Mouse (Mus musculus) embryonic facial prominence, embryonic 12.5 days (tissue): ENCODE measurements at regions not wholly inside any gene's neighbourhood (a gene's known extent, or its start where the extent isn't known, plus 50 kb on each side); places are given as distances from the start of the nearest gene placed in this dataset.

Experiments used
- ATAC-seq: fragments of 200-750 bp; cut with Nextera tagmentation; 2 replicates; pipeline ENCODE4 v1.8.0; 2017; ENCODE audit not compliant: insufficient number of reproducible peaks, insufficient read depth, low FRiP score, low TSS enrichment
- H3K27ac ChIP-seq: fragments of 300-500 bp; sonication (generic); 2 replicates; pipeline ENCODE4 v1.5.1; 2016; ENCODE audit warnings: mild to moderate bottlenecking
- H3K27me3 ChIP-seq: fragments of 300-500 bp; sonication (generic); 2 replicates; pipeline ENCODE4 v1.6.1; 2016; ENCODE audit warnings: mild to moderate bottlenecking, moderate library complexity
- H3K36me3 ChIP-seq: fragments of 300-500 bp; sonication (generic); 2 replicates; pipeline ENCODE4 v1.6.1; 2016; ENCODE audit warnings: mild to moderate bottlenecking
- H3K4me1 ChIP-seq: fragments of 300-500 bp; sonication (generic); 2 replicates; pipeline ENCODE4 v1.6.1; 2016
- H3K4me2 ChIP-seq: fragments of 300-500 bp; sonication (generic); replicated peaks from 2 replicates; pipeline ENCODE4 v1.6.1; 2016; ENCODE audit warnings: mild to moderate bottlenecking, moderate library complexity
- H3K4me3 ChIP-seq: fragments of 300-500 bp; sonication (generic); 2 replicates; pipeline ENCODE4 v1.5.1; 2016; ENCODE audit warnings: mild to moderate bottlenecking
- H3K9ac ChIP-seq: fragments of 300-500 bp; sonication (generic); 2 replicates; pipeline ENCODE4 v1.6.1; 2016; ENCODE audit warnings: mild to moderate bottlenecking, moderate library complexity
- H3K9me3 ChIP-seq: fragments of 300-500 bp; sonication (generic); 2 replicates; pipeline ENCODE4 v1.6.1; 2016; ENCODE audit warnings: mild to moderate bottlenecking, moderate library complexity
- WGBS: fragments of 180-500 bp; shearing (Covaris S2); methylation state at CpG from one replicate; pipeline ENCODE4 v1.1.7; 2016; 5-methylcytosine and 5-hydroxymethylcytosine counted together

- Histone ChIP-seq H3K27ac (no peak overlapping the region), H3K27me3 (no peaks in the 10 kb centered on the region), H3K4me1 (0 out of 2 replicates have a peak, but pooled peaks cover 3% of the 10 kb centered on the region), H3K4me2 (no peak overlapping the region), H3K9ac (no peak overlapping the region), H3K4me3 (no peak overlapping the region), H3K9me3 (no peaks in the 10 kb centered on the region), H3K36me3 (no peaks in the 10 kb centered on the region)
- no peak for ATAC-seq
- 58% methylated on average over 6 of the region's 6 CpGs for WGBS
These were observed 209.3 kb upstream of the Sash1 start for GRCm38 (mm10) chr10:9095163-9095562.

- no peaks in the 10 kb centered on the region for H3K9me3 ChIP-seq
- H3K4me2 ChIP-seq = no peak overlapping the region
- H3K4me3 ChIP-seq = no peak overlapping the region
- WGBS = 76% methylated on average over 10 of the region's 10 CpGs
- no peak overlapping the region for H3K27ac ChIP-seq
- 0 out of 2 replicates have a peak, but pooled peaks cover 3% of the 10 kb centered on the region for H3K4me1 ChIP-seq
- no peak overlapping the region for H3K9ac ChIP-seq
- ATAC-seq = no peak
- H3K27me3 ChIP-seq = no peaks in the 10 kb centered on the region
- no peaks in the 10 kb centered on the region for H3K36me3 ChIP-seq
These were observed 206.5 kb upstream of the Sash1 start for GRCm38 (mm10) chr10:9092237-9092885.

GRCm38 (mm10) chr10:9090961-9091360 lies 205.1 kb upstream of the Sash1 start:
- H3K27ac ChIP-seq = no peak overlapping the region
- H3K4me3 ChIP-seq = no peak overlapping the region
- no peak for ATAC-seq
- no peak overlapping the region for H3K4me2 ChIP-seq
- H3K4me1 ChIP-seq = 0 out of 2 replicates have a peak, but pooled peaks cover 3% of the 10 kb centered on the region
- H3K9me3 ChIP-seq = no peaks in the 10 kb centered on the region
- 88% methylated on average over 6 of the region's 6 CpGs for WGBS
- H3K36me3 ChIP-seq = no peaks in the 10 kb centered on the region
- H3K9ac ChIP-seq = no peak overlapping the region
- no peaks in the 10 kb centered on the region for H3K27me3 ChIP-seq

DNA sequence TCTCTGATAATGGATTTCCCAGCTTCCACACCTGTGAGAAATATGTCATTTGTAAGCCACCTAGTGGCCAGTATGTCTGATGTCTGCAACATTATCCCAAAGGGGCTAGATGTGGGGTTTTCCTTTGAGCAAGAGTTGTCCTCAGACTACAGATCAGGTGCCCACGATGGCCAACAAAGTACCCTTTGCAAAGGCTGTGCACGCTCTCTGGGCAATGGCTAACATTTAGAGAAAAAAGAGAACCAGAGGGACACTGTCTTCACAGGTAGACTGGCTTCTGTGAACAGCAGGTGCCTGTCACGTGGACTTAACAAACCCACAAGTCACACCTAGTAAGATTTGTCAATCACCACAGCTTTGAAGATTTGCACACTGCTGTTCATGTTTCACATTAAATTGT lies 202.0 kb upstream of the Sash1 start:
- no peaks in the 10 kb centered on the region for H3K36me3 ChIP-seq
- ATAC-seq = no peak
- H3K4me3 ChIP-seq = no peak overlapping the region
- H3K9ac ChIP-seq = no peak overlapping the region
- H3K4me2 ChIP-seq = no peak overlapping the region
- H3K9me3 ChIP-seq = no peaks in the 10 kb centered on the region
- H3K4me1 ChIP-seq = 0 out of 2 replicates have a peak, but pooled peaks cover 3% of the 10 kb centered on the region
- no peak overlapping the region for H3K27ac ChIP-seq
- no peaks in the 10 kb centered on the region for H3K27me3 ChIP-seq
- 90% methylated on average over 3 of the region's 3 CpGs for WGBS

GRCm38 (mm10) chr10:9087171-9087570 lies 201.3 kb upstream of the Sash1 start:
- 81% methylated on average over 3 of the region's 3 CpGs for WGBS
- no peak overlapping the region for H3K4me3 ChIP-seq

DNA sequence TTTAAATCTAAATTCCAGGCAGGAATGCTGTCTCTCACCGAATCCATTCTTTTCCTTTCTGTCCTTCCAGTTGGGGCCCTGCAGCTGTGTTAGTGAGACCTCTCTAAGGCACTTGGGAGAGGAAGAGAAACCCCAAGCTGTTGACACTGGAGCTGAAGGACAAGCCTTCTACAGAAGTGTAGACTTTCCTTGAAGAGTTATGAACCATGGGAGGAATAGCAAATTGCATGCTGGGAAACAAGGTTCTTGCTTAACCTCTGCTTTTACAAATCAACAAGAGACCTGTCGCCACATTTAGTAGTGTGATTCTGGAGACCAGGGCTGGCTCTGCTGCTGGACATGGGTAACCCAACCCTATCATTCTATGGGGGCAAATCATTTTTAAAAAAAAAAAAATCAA lies 200.8 kb upstream of the Sash1 start:
- Histone ChIP-seq H3K27ac (no peak overlapping the region), H3K9me3 (no peaks in the 10 kb centered on the region), H3K4me2 (no peak overlapping the region), H3K4me1 (no peaks in the 10 kb centered on the region), H3K27me3 (no peaks in the 10 kb centered on the region), H3K9ac (no peak overlapping the region), H3K4me3 (no peak overlapping the region), H3K36me3 (no peaks in the 10 kb centered on the region)
- no peak for ATAC-seq
- WGBS = 90% methylated on average over 2 of the region's 2 CpGs

More at GRCm38 (mm10) chr10:9087171-9087570, 201.3 kb upstream of the Sash1 start:
- Histone ChIP-seq H3K9me3 (no peaks in the 10 kb centered on the region), H3K27me3 (no peaks in the 10 kb centered on the region), H3K36me3 (no peaks in the 10 kb centered on the region), H3K4me2 (no peak overlapping the region), H3K4me1 (no peaks in the 10 kb centered on the region), H3K27ac (no peak overlapping the region), H3K9ac (no peak overlapping the region)
- ATAC-seq = no peak

- WGBS = 65% methylated on average over 7 of the region's 7 CpGs
- no peak overlapping the region for H3K4me2 ChIP-seq
- ATAC-seq = no peak
These were observed 199.6 kb upstream of the Sash1 start for GRCm38 (mm10) chr10:9085441-9085840.

DNA sequence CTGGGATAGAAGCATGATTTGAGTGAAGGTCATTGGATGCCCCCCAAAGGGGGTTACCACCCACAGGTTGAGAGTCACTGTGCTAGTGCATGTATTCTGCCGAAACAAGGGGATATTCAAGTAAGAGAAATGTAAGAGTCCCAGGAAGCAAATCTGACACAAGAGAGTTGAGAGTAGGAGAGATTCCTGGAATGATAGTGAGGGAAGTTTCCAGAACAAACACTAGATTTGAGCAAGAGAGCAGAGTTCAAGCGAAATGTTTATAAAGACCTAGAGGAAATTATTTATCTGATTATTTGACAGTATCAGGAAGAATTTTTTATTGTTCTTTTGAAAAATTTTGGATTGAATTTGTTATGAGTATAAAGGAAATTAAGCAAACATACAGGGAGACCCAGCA lies 189.0 kb upstream of the Sash1 start:
- H3K36me3 ChIP-seq = no peaks in the 10 kb centered on the region
- 86% methylated on average over 2 of the region's 2 CpGs for WGBS
- ATAC-seq = no peak
- no peaks in the 10 kb centered on the region for H3K27me3 ChIP-seq
- no peak overlapping the region for H3K4me3 ChIP-seq
- H3K4me2 ChIP-seq = no peak overlapping the region
- H3K9ac ChIP-seq = no peak overlapping the region
- no peak overlapping the region for H3K27ac ChIP-seq
- no peaks in the 10 kb centered on the region for H3K9me3 ChIP-seq
- no peaks in the 10 kb centered on the region for H3K4me1 ChIP-seq

More at GRCm38 (mm10) chr10:9085441-9085840, 199.6 kb upstream of the Sash1 start:
- Histone ChIP-seq H3K27me3 (no peaks in the 10 kb centered on the region), H3K9me3 (no peaks in the 10 kb centered on the region), H3K27ac (no peak overlapping the region), H3K36me3 (no peaks in the 10 kb centered on the region), H3K4me1 (no peaks in the 10 kb centered on the region), H3K9ac (no peak overlapping the region), H3K4me3 (no peak overlapping the region)

DNA sequence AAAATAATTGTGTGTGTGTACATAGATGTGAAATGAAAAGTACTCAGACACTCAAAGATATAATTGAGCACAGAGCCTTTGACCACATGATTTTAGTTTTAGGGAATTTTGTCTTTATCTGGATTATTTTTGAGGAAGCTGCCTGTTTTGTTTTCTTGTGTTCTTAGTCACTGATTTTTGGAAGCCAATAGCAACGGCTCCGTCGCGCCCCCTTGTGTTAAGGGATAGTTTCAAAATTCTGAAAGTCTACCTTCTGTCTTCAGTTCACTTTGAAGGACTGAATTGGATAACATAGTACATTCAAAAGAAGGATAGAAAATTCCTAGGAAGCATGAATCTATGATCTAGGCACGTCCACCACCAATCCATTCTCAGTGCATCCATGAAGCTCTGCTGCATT lies 185.8 kb upstream of the Sash1 start:
- Histone ChIP-seq H3K9me3 (no peaks in the 10 kb centered on the region), H3K4me1 (no peaks in the 10 kb centered on the region)
- no peak for ATAC-seq

DNA sequence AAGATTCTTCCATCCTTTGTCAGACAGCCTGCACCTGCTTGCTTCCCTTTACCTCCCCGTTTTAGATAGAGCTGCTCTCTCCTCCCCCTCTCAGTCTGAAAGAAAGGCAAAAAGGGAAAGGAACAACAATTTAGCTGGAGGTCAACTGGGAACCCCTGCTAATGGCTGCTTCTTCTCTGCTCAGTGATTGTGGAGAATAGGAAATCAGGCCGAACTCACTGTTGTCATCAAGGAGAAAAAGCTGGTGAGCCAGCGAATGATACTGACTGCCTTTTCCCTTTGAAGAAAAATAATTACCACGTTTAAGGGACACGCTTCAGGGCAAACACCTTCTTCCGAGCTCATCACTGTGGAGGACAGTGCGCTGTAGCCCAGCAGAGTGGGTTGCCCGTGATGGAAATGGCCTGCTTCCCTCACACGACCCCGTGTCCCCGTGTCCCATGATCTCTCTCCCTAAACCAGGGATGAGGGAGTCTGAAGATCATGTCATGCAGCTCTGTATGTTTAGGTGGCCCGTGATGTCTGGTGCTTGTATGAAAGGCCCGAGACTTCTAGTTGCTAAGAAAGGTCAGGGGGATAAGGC lies 183.8 kb upstream of the Sash1 start:
- Histone ChIP-seq H3K9me3 (no peaks in the 10 kb centered on the region), H3K4me3 (no peak overlapping the region), H3K9ac (no peak overlapping the region), H3K4me1 (no peaks in the 10 kb centered on the region), H3K4me2 (no peak overlapping the region), H3K36me3 (no peaks in the 10 kb centered on the region), H3K27ac (no peak overlapping the region), H3K27me3 (no peaks in the 10 kb centered on the region)
- WGBS = 72% methylated on average over 13 of the region's 13 CpGs
- ATAC-seq = no peak

More for the DNA sequence above, 185.8 kb upstream of the Sash1 start:
- Histone ChIP-seq H3K9ac (no peak overlapping the region), H3K4me2 (no peak overlapping the region), H3K27me3 (no peaks in the 10 kb centered on the region), H3K4me3 (no peak overlapping the region), H3K27ac (no peak overlapping the region), H3K36me3 (no peaks in the 10 kb centered on the region)
- 15% methylated on average over 5 of the region's 5 CpGs for WGBS

DNA sequence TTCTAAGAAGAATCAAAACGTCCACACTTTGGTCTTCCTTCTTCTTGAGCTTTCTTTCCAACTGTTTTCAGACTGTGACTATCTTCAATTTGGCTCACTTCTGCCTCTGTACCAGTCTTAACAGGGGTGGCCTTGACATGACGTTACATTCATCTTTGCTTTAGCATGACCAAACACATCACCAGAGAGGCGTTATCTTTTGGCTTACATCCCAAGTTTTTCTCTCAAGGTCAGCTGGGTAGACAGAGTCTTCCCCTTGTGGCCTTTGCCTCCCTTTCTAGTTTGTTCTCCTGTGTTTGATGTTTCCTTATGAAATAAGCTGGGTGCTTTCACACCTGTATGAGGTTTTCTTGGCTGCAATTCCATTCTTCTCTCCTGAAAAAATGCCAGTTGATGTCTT lies 180.7 kb upstream of the Sash1 start:
- Histone ChIP-seq H3K27me3 (no peaks in the 10 kb centered on the region), H3K9ac (no peak overlapping the region), H3K27ac (no peak overlapping the region), H3K4me1 (no peaks in the 10 kb centered on the region; the same call in 1 of the 2 replicates), H3K36me3 (no peaks in the 10 kb centered on the region), H3K4me2 (no peak overlapping the region), H3K9me3 (no peaks in the 10 kb centered on the region), H3K4me3 (no peak overlapping the region)
- WGBS = 77% methylated on average over 3 of the region's 3 CpGs
- no peak for ATAC-seq

DNA sequence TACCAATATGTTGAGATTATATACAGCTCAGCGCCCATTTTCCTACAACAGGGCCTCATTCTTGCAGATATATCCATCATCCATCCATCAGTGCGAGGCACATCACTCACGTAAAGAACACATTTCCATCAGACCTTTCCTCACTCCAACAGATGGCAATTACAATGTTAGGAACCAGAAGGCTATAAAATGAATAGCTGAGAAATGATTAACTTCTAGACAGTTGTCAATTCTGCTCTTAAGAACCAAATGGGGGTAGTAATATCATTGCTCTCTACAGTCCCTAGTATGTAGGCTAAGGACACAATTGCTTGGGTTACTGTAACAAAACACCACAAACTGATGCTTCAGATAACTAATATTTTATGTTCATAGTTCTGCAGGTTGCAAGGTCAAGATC lies 176.1 kb upstream of the Sash1 start:
- no peak overlapping the region for H3K4me3 ChIP-seq
- no peak for ATAC-seq
- H3K36me3 ChIP-seq = no peaks in the 10 kb centered on the region
- H3K27ac ChIP-seq = no peak overlapping the region
- WGBS = 88% methylated on average over 3 of the region's 3 CpGs
- H3K4me2 ChIP-seq = no peak overlapping the region
- no peaks in the 10 kb centered on the region; the same call in 1 of the 2 replicates for H3K4me1 ChIP-seq
- H3K27me3 ChIP-seq = no peaks in the 10 kb centered on the region
- no peaks in the 10 kb centered on the region for H3K9me3 ChIP-seq
- H3K9ac ChIP-seq = no peak overlapping the region
